Mouse (Mus musculus) spleen, adult 12 weeks (tissue): ENCODE results near the gene Rbm4b.

Experiments
- DNase-seq: peaks from one replicate; pipeline ENCODE4 v3.0.0; 2022; ENCODE audit warnings: low spot score

The Rbm4b gene

GRCm38 (mm10) chr19:4756193-4756911 lies at the start of gene Rbm4b:
TSS of gene Rbm4b (plus strand) at chr19:4756497.
- peak; percentile 92 for DNase-seq

- DNase-seq = no peak
Observed at GRCm38 (mm10) chr19:4708765-4709164, 47.5 kb upstream of the Rbm4b start.

GRCm38 (mm10) chr19:4711098-4711600 lies 45.1 kb upstream of the Rbm4b start, which contains the start of gene Sptbn2:
TSS of gene Sptbn2 (plus strand) at chr19:4711167.
- no peak for DNase-seq

- DNase-seq = no peak
Observed at GRCm38 (mm10) chr19:4711601-4712155, 44.6 kb upstream of the Rbm4b start.

- no peak for DNase-seq
Observed at GRCm38 (mm10) chr19:4712156-4712780, 44.0 kb upstream of the Rbm4b start.

GRCm38 (mm10) chr19:4712781-4713526 lies 43.3 kb upstream of the Rbm4b start:
- DNase-seq = no peak

GRCm38 (mm10) chr19:4713886-4714285 lies 42.4 kb upstream of the Rbm4b start:
- no peak for DNase-seq

- no peak for DNase-seq
Observed at GRCm38 (mm10) chr19:4716756-4717155, 39.5 kb upstream of the Rbm4b start.

- no peak for DNase-seq
Observed at GRCm38 (mm10) chr19:4717281-4717680, 39.0 kb upstream of the Rbm4b start.

GRCm38 (mm10) chr19:4718716-4719115 lies 37.6 kb upstream of the Rbm4b start:
- DNase-seq = no peak

GRCm38 (mm10) chr19:4719351-4719764 lies 36.9 kb upstream of the Rbm4b start:
- DNase-seq = no peak

- DNase-seq = no peak
Observed at GRCm38 (mm10) chr19:4720112-4720511, 36.2 kb upstream of the Rbm4b start.

GRCm38 (mm10) chr19:4720671-4721244 lies 35.5 kb upstream of the Rbm4b start:
- no peak for DNase-seq

- no peak for DNase-seq
Observed at GRCm38 (mm10) chr19:4729186-4729585, 27.1 kb upstream of the Rbm4b start.

GRCm38 (mm10) chr19:4733052-4733451 lies 23.2 kb upstream of the Rbm4b start:
- no peak for DNase-seq

- no peak for DNase-seq
Observed at GRCm38 (mm10) chr19:4737866-4738265, 18.4 kb upstream of the Rbm4b start.

GRCm38 (mm10) chr19:4739053-4739452 lies 17.2 kb upstream of the Rbm4b start:
- no peak for DNase-seq

- DNase-seq = no peak
Observed at GRCm38 (mm10) chr19:4739762-4740161, 16.5 kb upstream of the Rbm4b start.

GRCm38 (mm10) chr19:4741482-4741881 lies 14.8 kb upstream of the Rbm4b start:
- DNase-seq = no peak

GRCm38 (mm10) chr19:4742229-4742628 lies 14.1 kb upstream of the Rbm4b start:
- DNase-seq = no peak

GRCm38 (mm10) chr19:4743524-4743923 lies 12.8 kb upstream of the Rbm4b start:
- DNase-seq = no peak

- DNase-seq = no peak
Observed at GRCm38 (mm10) chr19:4744026-4744425, 12.3 kb upstream of the Rbm4b start.
